Mouse (Mus musculus) neural tube, embryonic 15.5 days (tissue): ENCODE results near the gene Cygb. TPM values are rescaled to one million over a fixed set of nuclear protein-coding genes. Genes with fewer than 3 reads are reported as not detected.

Experiments used
- ATAC-seq: fragments of 200-750 bp; cut with Nextera tagmentation; 2 replicates; pipeline ENCODE4 v1.8.0; 2017; ENCODE audit warnings: mild to moderate bottlenecking, moderate TSS enrichment, moderate library complexity; ENCODE audit not compliant: low FRiP score
- H3K27ac ChIP-seq: fragments of 300-500 bp; sonication (generic); replicated peaks from 2 replicates; pipeline ENCODE4 v1.5.1; 2015; ENCODE audit warnings: mild to moderate bottlenecking, inconsistent platforms
- H3K27me3 ChIP-seq: fragments of 300-500 bp; sonication (generic); replicated peaks from 2 replicates; pipeline ENCODE4 v1.6.1; 2015; ENCODE audit warnings: inconsistent platforms
- H3K36me3 ChIP-seq: fragments of 300-500 bp; sonication (generic); 2 replicates; pipeline ENCODE4 v1.6.1; 2015; ENCODE audit warnings: inconsistent platforms
- H3K4me1 ChIP-seq: fragments of 300-500 bp; sonication (generic); 2 replicates; pipeline ENCODE4 v1.6.1; 2015; ENCODE audit warnings: inconsistent platforms
- H3K4me2 ChIP-seq: fragments of 300-500 bp; sonication (generic); 2 replicates; pipeline ENCODE4 v1.6.1; 2015; ENCODE audit warnings: inconsistent platforms, mild to moderate bottlenecking, moderate library complexity
- H3K4me3 ChIP-seq: fragments of 300-500 bp; sonication (generic); replicated peaks from 2 replicates; pipeline ENCODE4 v1.5.1; 2015; ENCODE audit warnings: mild to moderate bottlenecking, inconsistent platforms
- H3K9ac ChIP-seq: fragments of 300-500 bp; sonication (generic); replicated peaks from 2 replicates; pipeline ENCODE4 v1.6.1; 2015; ENCODE audit warnings: mild to moderate bottlenecking, inconsistent platforms
- H3K9me3 ChIP-seq: fragments of 300-500 bp; sonication (generic); replicated peaks from 2 replicates; pipeline ENCODE4 v1.6.1; 2016; ENCODE audit warnings: inconsistent platforms
- WGBS: fragments of 180-500 bp; shearing (Covaris S2); methylation state at CpG from one replicate; pipeline ENCODE4 v1.1.7; 2015; ENCODE audit warnings: mixed read lengths; 5-methylcytosine and 5-hydroxymethylcytosine counted together
- polyA plus RNA-seq: library from polyadenylated mRNA; unstranded; fragments of >200 nt; fragmentation: Nextera tagmentation; extraction: Ambion mirVana; gene quantifications from 2 replicates; pipeline ENCODE4 v1.2.1, GENCODE M21; 2015

Gene Cygb
- polyA plus RNA-seq, 1 experiment from 2014 or later = 31.1 TPM

GRCm38 (mm10) chr11:116603339-116603738, 50.8 kb downstream of the Cygb start:
- H3K36me3 ChIP-seq = no peaks in the 10 kb centered on the region
- no peak for ATAC-seq
- H3K4me1 ChIP-seq = no peaks in the 10 kb centered on the region; the same call in 1 of the 2 replicates
- WGBS = 93% methylated on average over 10 of the region's 10 CpGs
- H3K9me3 ChIP-seq = no peaks in the 10 kb centered on the region
- H3K27ac ChIP-seq = no peak overlapping the region
- H3K27me3 ChIP-seq = no peaks in the 10 kb centered on the region
- H3K4me2 ChIP-seq = no peak overlapping the region
- H3K9ac ChIP-seq = no peak overlapping the region
- no peak overlapping the region for H3K4me3 ChIP-seq

GRCm38 (mm10) chr11:116602043-116602442, 52.1 kb downstream of the Cygb start:
- Histone ChIP-seq H3K27me3 (no peaks in the 10 kb centered on the region), H3K36me3 (no peaks in the 10 kb centered on the region), H3K27ac (no peak overlapping the region), H3K9me3 (no peaks in the 10 kb centered on the region), H3K4me2 (no peak overlapping the region), H3K9ac (no peak overlapping the region), H3K4me1 (no peaks in the 10 kb centered on the region; the same call in 1 of the 2 replicates), H3K4me3 (no peak overlapping the region)
- no peak for ATAC-seq
- WGBS = 86% methylated on average over 8 of the region's 8 CpGs

GRCm38 (mm10) chr11:116601166-116601565, 52.9 kb downstream of the Cygb start:
- 88% methylated on average over 8 of the region's 8 CpGs for WGBS
- ATAC-seq = no peak
- Histone ChIP-seq H3K4me1 (no peaks in the 10 kb centered on the region; the same call in 1 of the 2 replicates), H3K9ac (no peak overlapping the region), H3K9me3 (no peaks in the 10 kb centered on the region), H3K4me2 (no peak overlapping the region), H3K36me3 (no peaks in the 10 kb centered on the region), H3K27ac (no peak overlapping the region), H3K4me3 (no peak overlapping the region), H3K27me3 (no peaks in the 10 kb centered on the region)

- Histone ChIP-seq H3K4me3 (no peak overlapping the region), H3K27me3 (no peaks in the 10 kb centered on the region), H3K9ac (no peak overlapping the region), H3K27ac (no peak overlapping the region), H3K9me3 (no peaks in the 10 kb centered on the region), H3K4me2 (no peak overlapping the region), H3K36me3 (no peaks in the 10 kb centered on the region), H3K4me1 (no peaks in the 10 kb centered on the region; the same call in 1 of the 2 replicates)
- ATAC-seq = no peak
- WGBS = 93% methylated on average over 15 of the region's 15 CpGs
Measured at GRCm38 (mm10) chr11:116599230-116599629, 54.9 kb downstream of the Cygb start.

- Histone ChIP-seq H3K36me3 (no peaks in the 10 kb centered on the region), H3K4me3 (no peak overlapping the region), H3K4me1 (peaks cover 3% of the 10 kb centered on the region; the same call in 1 of the 2 replicates), H3K27ac (no peak overlapping the region), H3K27me3 (no peaks in the 10 kb centered on the region), H3K9ac (no peak overlapping the region), H3K4me2 (no peak overlapping the region), H3K9me3 (no peaks in the 10 kb centered on the region)
- ATAC-seq = no peak
- WGBS = 80% methylated on average over 8 of the region's 8 CpGs
Measured at GRCm38 (mm10) chr11:116598193-116598592, 55.9 kb downstream of the Cygb start.

GRCm38 (mm10) chr11:116596766-116597165, 57.3 kb downstream of the Cygb start:
- ATAC-seq = no peak
- no peaks in the 10 kb centered on the region for H3K27me3 ChIP-seq
- H3K9ac ChIP-seq = no peak overlapping the region
- no peaks in the 10 kb centered on the region for H3K36me3 ChIP-seq
- no peaks in the 10 kb centered on the region for H3K9me3 ChIP-seq
- WGBS = 88% methylated on average over 19 of the region's 19 CpGs
- peaks cover 11% of the 10 kb centered on the region; the same call in 1 of the 2 replicates for H3K4me1 ChIP-seq
- H3K27ac ChIP-seq = no peak overlapping the region
- H3K4me3 ChIP-seq = no peak overlapping the region
- no peak overlapping the region for H3K4me2 ChIP-seq

Other genes starting within 250 kb of the Cygb start
- 69.9 and 85.4 TPM in 2 replicates for gene Rnf157, start 241.3 kb downstream of the Cygb start, polyA plus RNA-seq
- gene Ubald2, start 220.2 kb downstream of the Cygb start, polyA plus RNA-seq = 33.9 and 39.2 TPM in 2 replicates
- 0.15 TPM in 1 of 2 replicates, not detected in the other for gene Qrich2, start 188.1 kb downstream of the Cygb start, polyA plus RNA-seq
- gene Prpsap1, start 160.1 kb downstream of the Cygb start, polyA plus RNA-seq = 173 and 184 TPM in 2 replicates
- gene Sphk1, start 123.4 kb downstream of the Cygb start, polyA plus RNA-seq = 2.8 and 4.5 TPM in 2 replicates
- 19.2 and 32.4 TPM in 2 replicates for gene Ube2o, start 72.9 kb downstream of the Cygb start, polyA plus RNA-seq
- 0.34 and 0.49 TPM in 2 replicates for gene Aanat, start 67.9 kb downstream of the Cygb start, polyA plus RNA-seq
- gene Rhbdf2, start 27.3 kb downstream of the Cygb start, polyA plus RNA-seq = 1.4 and 4.0 TPM in 2 replicates
- gene Prcd, start 779 bp downstream of the Cygb start, polyA plus RNA-seq = 3.1 and 3.4 TPM in 2 replicates
- gene St6galnac1, start 121.2 kb upstream of the Cygb start, polyA plus RNA-seq = not detected in 2 replicates
- gene Mxra7, start 173.7 kb upstream of the Cygb start, polyA plus RNA-seq = 38.2 and 43.2 TPM in 2 replicates
- 64.7 and 66.7 TPM in 2 replicates for gene Mettl23, start 189.0 kb upstream of the Cygb start, polyA plus RNA-seq
- gene Jmjd6, start 189.1 kb upstream of the Cygb start, polyA plus RNA-seq = 63.2 and 68.6 TPM in 2 replicates
- 43.5 and 51.6 TPM in 2 replicates for gene Mfsd11, start 198.1 kb upstream of the Cygb start, polyA plus RNA-seq
- gene Srsf2, start 198.8 kb upstream of the Cygb start, polyA plus RNA-seq = 514 and 555 TPM in 2 replicates